Mouse (Mus musculus) heart, adult 2 months (tissue): Measurements from ENCODE around the gene Klf17.

Experiments used
- CTCF ChIP-seq: fragments of 200-600 bp; IDR thresholded peaks from 2 replicates; pipeline ENCODE4 v1.8.1; 2022; ENCODE audit warnings: antibody characterized with exemption, mild to moderate bottlenecking, moderate library complexity
- EP300 ChIP-seq: fragments of 200-500 bp; IDR thresholded peaks from 2 replicates; pipeline ENCODE4 v1.6.1; 2011; ENCODE audit warnings: low read depth, low read length, control low read depth; ENCODE audit not compliant: insufficient read depth
- POLR2A ChIP-seq: fragments of 200-500 bp; IDR thresholded peaks from 2 replicates; pipeline ENCODE4 v1.6.1; 2011; ENCODE audit warnings: mild to moderate bottlenecking, low read depth, low read length, control low read depth; ENCODE audit not compliant: insufficient read depth

- TF ChIP-seq CTCF (no peak), POLR2A (no peak), EP300 (no peak)
These were observed 48.2 kb upstream of the Klf17 start for GRCm38 (mm10) chr4:117813591-117814192.
